Mouse (Mus musculus) neural tube, embryonic 11.5 days (tissue): Measurements from ENCODE around the gene Gm7879. TPM values are rescaled to one million over a fixed set of nuclear protein-coding genes. Genes with fewer than 3 reads are reported as not detected.
"Not testable (repeated sequence)": the region's sequence is repeated elsewhere in the genome, so short reads cannot be mapped to it uniquely, and the experiment has no call there.

Experiments used
- ATAC-seq: fragments of 200-750 bp; cut with Nextera tagmentation; 2 replicates; pipeline ENCODE4 v1.8.0; 2017; ENCODE audit warnings: moderate number of reproducible peaks, mild to moderate bottlenecking, moderate TSS enrichment, moderate library complexity; ENCODE audit not compliant: insufficient read depth, low FRiP score, low TSS enrichment
- DNase-seq: peaks from one replicate; pipeline ENCODE4 v3.0.0-alpha.2; 2015; ENCODE audit warnings: low spot score
- H3K27ac ChIP-seq: fragments of 300-500 bp; sonication (generic); 2 replicates; pipeline ENCODE4 v1.5.1; 2014; ENCODE audit warnings: low read depth, mild to moderate bottlenecking, low read length
- H3K27me3 ChIP-seq: fragments of 300-500 bp; sonication (generic); 2 replicates; pipeline ENCODE4 v1.6.1; 2014; ENCODE audit warnings: mild to moderate bottlenecking, low read length, mixed read lengths; ENCODE audit not compliant: control insufficient read depth, insufficient read depth
- H3K36me3 ChIP-seq: fragments of 300-500 bp; sonication (generic); 2 replicates; pipeline ENCODE4 v1.6.1; 2014; ENCODE audit warnings: mild to moderate bottlenecking, low read length, moderate library complexity, mixed read lengths; ENCODE audit not compliant: control insufficient read depth, insufficient read depth
- H3K4me1 ChIP-seq: fragments of 300-500 bp; sonication (generic); 2 replicates; pipeline ENCODE4 v1.6.1; 2014; ENCODE audit warnings: low read length, mixed read lengths; ENCODE audit not compliant: control insufficient read depth, insufficient read depth
- H3K4me2 ChIP-seq: fragments of 300-500 bp; sonication (generic); 2 replicates; pipeline ENCODE4 v1.6.1; 2014; ENCODE audit warnings: low read depth, mild to moderate bottlenecking, moderate library complexity
- H3K4me3 ChIP-seq: fragments of 300-500 bp; sonication (generic); 2 replicates; pipeline ENCODE4 v1.5.1; 2014; ENCODE audit warnings: low read depth, low read length
- H3K9ac ChIP-seq: fragments of 300-500 bp; sonication (generic); 2 replicates; pipeline ENCODE4 v1.6.1; 2014; ENCODE audit warnings: mild to moderate bottlenecking, low read length
- H3K9me3 ChIP-seq: fragments of 300-500 bp; sonication (generic); 2 replicates; pipeline ENCODE4 v1.6.1; 2016; ENCODE audit warnings: low read length; ENCODE audit not compliant: control insufficient read depth
- WGBS: fragments of 180-500 bp; shearing (Covaris S2); extraction: QIAGEN DNeasy Blood & Tissue Kit; methylation state at CpG from one replicate; pipeline ENCODE4 v1.1.7; 2014; 5-methylcytosine and 5-hydroxymethylcytosine counted together
- polyA plus RNA-seq: library from polyadenylated mRNA; unstranded; fragments of >200 nt; fragmentation: Nextera tagmentation; extraction: Ambion mirVana; gene quantifications from 2 replicates; pipeline ENCODE4 v1.2.1, GENCODE M21; 2014

Gene Gm7879
- 1.1 TPM in 1 of 2 replicates, not detected in the other for polyA plus RNA-seq

- not testable (repeated sequence) for H3K4me1 ChIP-seq, ATAC-seq, H3K27me3 ChIP-seq, H3K36me3 ChIP-seq, H3K27ac ChIP-seq, H3K4me2 ChIP-seq, H3K4me3 ChIP-seq, H3K9me3 ChIP-seq, H3K9ac ChIP-seq, DNase-seq
- 92% methylated on average over 4 of the region's 4 CpGs for WGBS
Observed at GRCm38 (mm10) chr5:43912844-43913243, at the start of gene Gm7879. Gene Gm7879, plus strand, starts transcription at chr5:43913144.

- Histone ChIP-seq H3K36me3 (no peaks in the 10 kb centered on the region), H3K9me3 (no peaks in the 10 kb centered on the region), H3K27ac (no peak overlapping the region), H3K4me2 (no peak overlapping the region), H3K9ac (no peak overlapping the region), H3K27me3 (no peaks in the 10 kb centered on the region), H3K4me1 (no peaks in the 10 kb centered on the region), H3K4me3 (no peak overlapping the region)
- DNase-seq (no peak), ATAC-seq (no peak)
- 88% methylated on average over 6 of the region's 6 CpGs for WGBS
Observed at GRCm38 (mm10) chr5:43863642-43864041, 49.3 kb upstream of the Gm7879 start.

- H3K36me3 ChIP-seq, result no peaks in the 10 kb centered on the region
- no peaks in the 10 kb centered on the region; the same call in 1 of the 2 replicates for H3K4me1 ChIP-seq
- no peaks in the 10 kb centered on the region for H3K9me3 ChIP-seq
- H3K27me3 ChIP-seq, result no peaks in the 10 kb centered on the region
- DNase-seq (no peak), ATAC-seq (no peak)
- H3K4me2 ChIP-seq, result no peak overlapping the region
- no peak overlapping the region for H3K9ac ChIP-seq
- no peak overlapping the region for H3K27ac ChIP-seq
- 78% methylated on average over 2 of the region's 2 CpGs for whole genome bisulfite sequencing
- H3K4me3 ChIP-seq, result no peak overlapping the region
Observed at GRCm38 (mm10) chr5:43865316-43865715, 47.6 kb upstream of the Gm7879 start.

GRCm38 (mm10) chr5:43868253-43868652, 44.7 kb upstream of the Gm7879 start, which contains the start of gene Cd38:
Gene Cd38, plus strand, starts transcription at chr5:43868553.
- no peaks in the 10 kb centered on the region for H3K27me3 ChIP-seq
- ATAC-seq, result no peak
- no peak within 1 kb of the TSS for H3K27ac ChIP-seq
- H3K4me3 ChIP-seq, result peak within 1 kb of the TSS; percentile 32
- no peaks in the 10 kb centered on the region for H3K9me3 ChIP-seq
- peak within 1 kb of the TSS; percentile 43 for H3K9ac ChIP-seq
- H3K4me1 ChIP-seq, result no peaks in the 10 kb centered on the region; the same call in 1 of the 2 replicates
- peak within 1 kb of the TSS; percentile 66 for H3K4me2 ChIP-seq
- DNase-seq, result no peak
- no peaks in the 10 kb centered on the region for H3K36me3 ChIP-seq

GRCm38 (mm10) chr5:43868711-43869600, 44.0 kb upstream of the Gm7879 start:
- H3K27ac ChIP-seq, result no peak overlapping the region

GRCm38 (mm10) chr5:43871845-43872244, 41.1 kb upstream of the Gm7879 start:
- no peaks in the 10 kb centered on the region for H3K27me3 ChIP-seq
- ATAC-seq (no peak), DNase-seq (no peak)
- H3K9ac ChIP-seq, result no peak overlapping the region
- H3K27ac ChIP-seq, result no peak overlapping the region
- no peak overlapping the region for H3K4me3 ChIP-seq
- H3K9me3 ChIP-seq, result no peaks in the 10 kb centered on the region
- no peaks in the 10 kb centered on the region for H3K36me3 ChIP-seq
- no peak overlapping the region for H3K4me2 ChIP-seq
- no peaks in the 10 kb centered on the region; the same call in 1 of the 2 replicates for H3K4me1 ChIP-seq
- 81% methylated on average over 1 of the region's 1 CpGs for WGBS

More at GRCm38 (mm10) chr5:43868711-43869600, 44.0 kb upstream of the Gm7879 start:
- ATAC-seq (0 out of 2 replicates have a peak, but pooled peaks have one; percentile 27), DNase-seq (peak; percentile 43)
- Histone ChIP-seq H3K4me1 (no peaks in the 10 kb centered on the region; the same call in 1 of the 2 replicates), H3K36me3 (no peaks in the 10 kb centered on the region), H3K9ac (peak overlapping the region; percentile 43), H3K27me3 (no peaks in the 10 kb centered on the region), H3K9me3 (no peaks in the 10 kb centered on the region), H3K4me2 (peak overlapping the region; percentile 66), H3K4me3 (peak overlapping the region; percentile 32)
- WGBS, result 5% methylated on average over 28 of the region's 28 CpGs

GRCm38 (mm10) chr5:43872652-43873051, 40.3 kb upstream of the Gm7879 start:
- Histone ChIP-seq H3K27ac (no peak overlapping the region), H3K36me3 (no peaks in the 10 kb centered on the region), H3K9me3 (no peaks in the 10 kb centered on the region), H3K4me3 (no peak overlapping the region), H3K4me1 (no peaks in the 10 kb centered on the region; the same call in 1 of the 2 replicates), H3K27me3 (no peaks in the 10 kb centered on the region), H3K9ac (no peak overlapping the region), H3K4me2 (no peak overlapping the region)
- DNase-seq, result no peak
- WGBS, result 91% methylated on average over 1 of the region's 1 CpGs
- no peak for ATAC-seq

GRCm38 (mm10) chr5:43882034-43882433, 30.9 kb upstream of the Gm7879 start:
- 82% methylated on average over 3 of the region's 3 CpGs for WGBS
- Histone ChIP-seq H3K4me1 (no peaks in the 10 kb centered on the region), H3K4me2 (no peak overlapping the region), H3K4me3 (no peak overlapping the region), H3K9ac (no peak overlapping the region), H3K27me3 (no peaks in the 10 kb centered on the region), H3K36me3 (no peaks in the 10 kb centered on the region), H3K9me3 (no peaks in the 10 kb centered on the region), H3K27ac (no peak overlapping the region)
- no peak for DNase-seq
- ATAC-seq, result no peak
